Mouse (Mus musculus): Measurements from ENCODE around the gene Armc12. TPM values are rescaled to one million over a fixed set of nuclear protein-coding genes. Genes with fewer than 3 reads are reported as not detected.
A peak's percentile ranks its signal among the peaks of the same experiment; 100 is the strongest.

Gene Armc12
- total RNA-seq, 2 experiments from 2014 or later: not detected

DNA sequence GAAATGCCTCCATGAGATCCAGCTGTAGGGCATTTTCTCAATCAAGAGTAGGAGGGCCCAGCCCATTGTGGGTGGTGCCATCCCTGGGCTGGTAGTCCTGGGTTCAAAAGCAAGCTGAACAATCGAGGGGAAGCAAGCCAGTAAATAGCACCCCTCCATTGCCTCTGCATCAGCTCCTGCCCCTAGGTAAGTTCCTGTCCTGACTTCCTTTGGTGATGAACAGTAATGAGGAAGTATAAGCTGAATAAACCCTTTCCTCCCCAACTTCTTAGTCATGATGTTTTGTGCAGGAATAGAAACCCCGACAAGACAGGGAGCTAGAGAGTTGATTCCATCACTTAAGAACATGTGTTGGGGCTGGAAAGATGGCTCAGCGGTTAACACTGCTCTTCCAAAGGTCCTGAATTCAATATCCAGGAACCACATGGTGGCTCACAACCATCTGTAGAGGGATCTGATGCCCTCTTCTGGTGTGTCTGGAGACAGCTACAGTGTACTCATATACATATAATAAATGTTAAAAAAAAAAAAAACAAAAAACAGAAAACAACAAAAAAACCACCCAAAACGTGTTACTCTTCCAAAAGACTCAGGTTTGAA is 5.7 kb upstream of the Armc12 start:
- no peak for ATAC-seq (replicated peaks; ENCODE audit: low FRiP score, poor library complexity, severe bottlenecking)

DNA sequence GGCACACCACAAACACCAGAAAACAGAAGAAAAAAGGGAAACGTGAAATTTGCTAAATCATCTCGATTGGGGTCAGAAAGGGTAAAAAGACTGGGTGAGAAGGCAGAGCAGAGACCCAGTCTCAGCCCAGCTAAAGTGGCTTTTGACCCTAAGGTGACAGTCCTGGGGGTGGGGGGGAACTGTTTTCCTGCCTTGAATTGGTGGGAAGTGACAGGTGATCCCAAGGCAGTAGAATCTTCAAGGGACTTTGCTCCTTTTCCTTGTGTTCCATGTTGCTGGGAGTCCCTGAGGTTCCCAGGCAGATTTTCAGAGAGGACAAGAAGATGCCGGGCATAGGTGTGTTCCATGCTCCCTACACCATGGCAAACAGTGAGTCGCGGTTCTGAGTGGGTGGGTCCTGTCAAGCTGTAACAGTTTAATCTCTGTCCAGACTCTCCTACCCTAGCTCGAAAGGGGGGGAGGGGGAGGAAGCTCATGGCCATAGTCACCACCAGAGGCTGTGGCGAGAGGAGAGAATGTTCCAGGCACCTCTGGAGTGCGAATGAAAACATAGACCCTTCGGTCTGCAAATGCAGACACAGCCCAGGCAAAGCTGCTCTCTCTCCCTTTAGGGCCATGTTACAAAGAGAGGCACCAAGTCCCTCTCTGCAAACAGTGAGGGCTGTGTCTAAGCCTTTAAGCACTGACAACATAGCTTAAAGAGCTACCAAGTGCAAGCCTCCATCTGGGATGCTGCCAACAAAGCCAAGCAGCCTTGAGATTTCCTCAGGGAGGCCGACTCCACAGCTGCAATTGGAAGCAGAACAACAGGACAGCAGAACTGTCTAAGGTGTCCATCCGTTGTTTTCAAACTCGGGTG is 3.2 kb upstream of the Armc12 start:
- ATAC-seq (replicated peaks; ENCODE audit: low FRiP score, poor library complexity, severe bottlenecking): no peak

DNA sequence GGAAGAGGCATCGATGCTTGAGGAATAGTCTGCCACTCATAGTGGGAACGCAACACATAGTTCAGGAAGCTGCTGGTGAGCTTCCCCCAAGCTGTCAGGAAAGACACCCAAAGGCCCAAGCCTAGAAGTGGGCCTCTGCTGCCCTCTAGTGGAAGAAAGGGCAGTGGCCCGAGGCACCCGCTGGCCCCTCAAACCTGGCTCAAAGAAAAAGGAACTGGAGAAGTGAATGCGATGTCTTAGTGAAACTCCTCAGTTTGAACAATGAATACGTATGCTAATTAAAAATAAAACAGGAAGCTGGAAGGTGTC is 2.6 kb upstream of the Armc12 start:
- ATAC-seq (replicated peaks; ENCODE audit: low FRiP score, poor library complexity, severe bottlenecking): peak; percentile 56; the same call in 1 of the 2 replicates

DNA sequence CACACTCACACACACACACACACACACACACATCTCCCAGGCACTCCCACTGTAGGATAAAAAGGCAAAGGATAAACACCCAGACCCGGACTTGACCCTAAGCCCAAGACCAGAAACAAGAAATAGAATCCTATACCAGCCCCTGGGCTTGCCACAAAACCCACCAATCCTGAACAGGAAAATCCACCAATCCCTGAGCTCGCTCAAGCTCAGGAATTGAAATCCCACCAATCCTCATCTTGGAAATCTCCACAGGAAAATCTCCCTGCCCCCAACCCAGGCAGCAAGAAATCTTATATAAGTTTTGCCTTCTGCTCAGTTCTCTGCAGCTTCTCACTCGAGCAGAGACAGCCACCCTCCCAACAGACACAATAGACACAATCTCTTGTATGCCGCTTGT is 1.5 kb upstream of the Armc12 start:
- ATAC-seq (replicated peaks; ENCODE audit: low FRiP score, poor library complexity, severe bottlenecking): no peak

DNA sequence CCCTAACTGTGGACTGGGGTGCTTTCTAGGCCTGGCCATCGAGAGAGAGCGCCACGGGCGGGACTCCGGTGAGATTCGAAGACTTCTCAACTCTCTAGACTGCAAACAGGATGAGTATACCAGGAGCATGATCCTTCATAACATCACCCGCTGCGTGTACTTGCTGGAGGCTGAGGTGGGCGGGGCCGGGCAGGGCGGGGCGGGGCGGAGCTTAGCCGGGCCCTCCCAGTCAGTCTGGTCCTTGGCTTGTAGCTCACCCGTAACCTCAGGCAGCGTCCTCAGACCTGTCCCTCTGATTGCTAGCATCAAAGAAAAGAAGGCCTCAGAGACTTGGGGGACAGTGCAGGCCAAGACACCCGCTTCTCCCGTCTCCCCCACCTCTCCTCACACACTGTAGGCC is 1.3 kb downstream of the Armc12 start:
- no peak for ATAC-seq (replicated peaks; ENCODE audit: low FRiP score, poor library complexity, severe bottlenecking)

DNA sequence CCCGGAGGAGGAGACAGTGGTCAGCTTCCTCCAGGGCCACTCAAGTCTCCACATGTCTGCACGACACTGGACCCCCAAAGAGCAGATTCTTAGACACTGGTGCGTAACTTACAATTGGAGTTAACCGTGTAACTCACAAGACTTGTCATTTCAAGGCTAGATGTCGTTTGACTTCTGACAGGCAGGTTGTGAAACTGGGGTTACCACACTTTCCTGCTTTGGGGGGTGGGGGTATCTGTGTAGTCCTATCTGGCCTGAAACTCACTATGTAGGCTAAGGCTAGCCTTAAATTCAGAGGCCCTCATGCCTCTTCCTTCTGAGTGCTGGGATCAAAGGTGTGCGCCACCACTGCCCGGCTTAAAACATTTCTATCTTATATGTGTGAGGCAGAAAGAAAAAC is 2.0 kb downstream of the Armc12 start:
- no peak for ATAC-seq (replicated peaks; ENCODE audit: low FRiP score, poor library complexity, severe bottlenecking)

DNA sequence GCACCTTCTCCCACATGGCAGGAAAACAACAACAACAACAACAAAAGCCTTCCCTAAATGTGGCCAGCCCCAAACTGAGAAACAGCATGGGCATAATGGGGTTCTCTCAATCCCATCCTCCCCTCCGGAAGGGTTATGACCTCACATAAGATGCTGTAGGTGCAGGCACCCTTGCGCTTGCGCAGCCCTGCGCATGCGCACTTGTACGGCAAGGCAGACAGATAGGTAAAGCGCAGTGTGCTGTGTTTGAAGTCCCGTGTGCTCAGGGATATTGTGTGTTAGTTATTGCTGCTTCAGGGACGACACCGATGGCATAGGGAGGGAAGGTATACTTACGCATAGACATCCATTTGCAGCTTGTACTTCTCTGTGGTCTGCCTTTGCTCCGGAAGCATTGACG is 2.7 kb downstream of the Armc12 start:
- ATAC-seq (replicated peaks; ENCODE audit: low FRiP score, poor library complexity, severe bottlenecking): no peak

DNA sequence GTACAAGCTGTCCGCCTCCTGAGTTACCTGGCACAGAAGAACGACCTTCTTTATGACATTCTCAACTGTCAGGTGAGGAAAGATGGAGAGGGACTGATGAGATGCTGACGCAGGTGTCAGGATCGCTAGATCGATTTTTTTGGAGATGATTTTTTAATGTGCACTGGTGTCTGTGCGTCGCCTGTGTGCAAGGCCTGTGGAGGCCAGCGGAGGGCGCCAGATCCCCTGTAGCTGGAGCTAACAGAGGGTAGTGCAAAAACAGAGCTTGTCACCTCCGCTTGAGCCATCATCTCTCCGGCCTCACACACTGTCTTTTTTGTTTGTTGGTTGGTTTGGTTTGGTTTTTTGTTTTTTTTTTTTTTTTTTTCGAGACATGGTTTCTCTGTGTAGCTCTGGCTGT is 7.3 kb downstream of the Armc12 start:
- no peak for ATAC-seq (replicated peaks; ENCODE audit: low FRiP score, poor library complexity, severe bottlenecking)

DNA sequence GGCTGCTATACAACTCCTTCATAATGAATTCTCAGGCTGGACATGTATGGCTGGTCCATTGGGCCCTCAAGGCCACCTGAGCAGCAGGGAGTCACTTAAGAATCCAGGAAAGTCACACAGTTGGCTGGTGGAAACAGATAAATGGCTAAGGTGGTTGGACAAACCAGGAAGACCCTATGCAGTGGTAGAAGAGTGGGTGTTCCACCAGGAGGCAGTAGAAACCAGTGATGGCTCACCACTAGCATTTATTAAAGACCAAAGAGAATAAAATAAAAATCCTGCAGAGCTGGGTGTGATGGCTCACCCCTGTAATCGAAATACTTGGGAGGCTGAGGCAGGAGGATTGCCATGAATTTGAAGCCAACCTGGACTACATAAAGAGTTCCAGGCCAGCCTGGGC is 16.3 kb downstream of the Armc12 start:
- ATAC-seq (replicated peaks; ENCODE audit: low FRiP score, poor library complexity, severe bottlenecking): no peak

DNA sequence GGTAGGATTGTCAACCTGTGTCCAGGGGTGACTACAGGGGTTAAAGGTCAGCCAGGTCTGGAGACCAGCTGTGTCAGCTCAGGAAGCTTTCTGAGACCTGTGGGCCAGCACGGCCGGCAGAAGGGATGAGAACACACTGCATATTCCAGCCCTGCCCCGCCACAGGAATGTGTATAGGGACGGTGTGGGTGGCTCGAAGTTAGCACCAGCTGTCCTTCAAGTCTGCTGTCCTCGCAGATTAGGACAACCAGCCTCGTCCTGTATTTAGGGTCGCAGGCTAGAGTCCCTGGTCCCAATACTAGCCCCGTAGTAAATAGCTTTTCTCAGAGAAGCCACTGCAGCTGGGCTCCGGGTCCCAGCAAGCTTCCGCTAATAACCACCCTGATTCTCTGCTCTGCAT is 17.9 kb downstream of the Armc12 start:
- no peak; the same call in 1 of the 2 replicates for ATAC-seq (replicated peaks; ENCODE audit: low FRiP score, poor library complexity, severe bottlenecking)

DNA sequence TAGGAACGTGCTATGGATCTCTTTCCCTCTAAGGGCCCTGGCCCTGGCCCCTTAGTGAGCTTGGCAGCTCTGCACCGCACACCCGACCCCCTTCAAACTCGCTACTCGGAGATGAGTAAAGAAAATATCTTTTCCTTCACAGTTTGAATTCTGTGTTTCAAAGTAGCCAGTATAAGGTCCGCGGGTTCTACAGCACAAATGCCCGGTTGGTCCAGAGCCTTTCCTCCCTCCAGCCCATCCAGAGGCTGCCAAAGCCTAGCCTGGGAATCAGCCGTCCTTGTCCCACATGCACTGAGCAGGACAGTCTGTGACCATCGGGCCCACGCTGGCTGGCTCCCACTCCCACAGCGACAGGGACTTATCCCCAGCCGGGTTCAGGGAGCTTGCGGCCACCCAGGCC is 18.5 kb downstream of the Armc12 start, which contains the start of gene Clpsl2:
Gene Clpsl2 (plus strand): TSS at position 301 of the 400 bp plus-strand sequence.
- no peak for ATAC-seq (replicated peaks; ENCODE audit: low FRiP score, poor library complexity, severe bottlenecking)

DNA sequence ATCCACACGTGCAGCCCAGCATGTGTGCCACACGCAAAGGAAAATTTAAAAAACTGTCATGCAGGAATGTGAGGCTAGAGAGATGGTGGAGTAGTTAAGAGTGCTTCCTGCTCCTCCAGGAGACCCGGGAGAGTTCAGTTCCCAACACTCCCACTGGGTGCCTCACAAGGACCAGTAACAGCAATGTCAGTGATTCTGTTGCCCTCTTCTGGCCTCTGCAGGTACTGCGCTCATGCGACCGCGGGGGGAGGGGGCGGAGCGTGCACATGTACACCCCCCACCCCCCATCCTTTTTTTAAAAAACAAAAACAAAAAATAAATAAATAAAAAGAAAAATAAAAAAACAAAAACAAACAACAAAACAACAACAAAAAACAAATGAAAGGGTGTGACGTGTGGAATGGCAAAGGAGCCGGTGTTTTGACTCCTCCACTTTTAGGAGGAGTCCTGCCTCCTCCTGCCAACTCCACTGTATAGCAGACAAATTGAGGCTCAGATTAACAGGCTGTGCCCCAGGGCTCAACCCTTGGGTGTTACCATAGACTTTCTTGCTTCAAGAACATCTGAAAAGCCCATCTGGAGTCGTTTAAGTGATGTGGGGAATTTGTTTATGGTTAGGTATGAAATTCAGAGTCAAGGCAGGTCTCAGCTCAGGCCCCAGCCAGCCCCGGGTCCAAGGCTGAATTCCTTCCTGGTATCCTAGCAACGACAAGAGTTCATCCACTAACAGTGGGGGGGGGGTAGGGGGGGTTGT is 22.6 kb downstream of the Armc12 start:
- no peak for ATAC-seq (replicated peaks; ENCODE audit: low FRiP score, poor library complexity, severe bottlenecking)

DNA sequence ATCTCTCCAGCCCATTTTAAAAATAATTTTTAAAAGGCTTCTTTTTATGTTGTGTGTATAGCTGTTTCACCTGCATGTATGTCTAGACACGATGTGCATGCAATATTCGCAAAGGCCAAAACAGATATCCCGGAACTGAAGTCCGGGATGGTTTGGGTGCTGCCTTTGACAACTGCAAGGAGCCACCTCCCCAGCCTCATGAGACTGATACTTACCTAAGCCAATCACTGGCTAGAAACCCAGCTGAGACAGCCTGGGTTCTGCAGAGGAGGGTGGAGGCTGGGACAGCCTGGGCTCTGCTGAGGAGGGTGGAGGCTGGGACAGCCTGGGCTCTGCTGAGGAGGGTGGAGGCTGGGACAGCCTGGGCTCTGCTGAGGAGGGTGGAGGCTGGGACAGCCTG is 23.4 kb downstream of the Armc12 start:
- ATAC-seq (replicated peaks; ENCODE audit: low FRiP score, poor library complexity, severe bottlenecking): peak; percentile 59; the same call in 1 of the 2 replicates

DNA sequence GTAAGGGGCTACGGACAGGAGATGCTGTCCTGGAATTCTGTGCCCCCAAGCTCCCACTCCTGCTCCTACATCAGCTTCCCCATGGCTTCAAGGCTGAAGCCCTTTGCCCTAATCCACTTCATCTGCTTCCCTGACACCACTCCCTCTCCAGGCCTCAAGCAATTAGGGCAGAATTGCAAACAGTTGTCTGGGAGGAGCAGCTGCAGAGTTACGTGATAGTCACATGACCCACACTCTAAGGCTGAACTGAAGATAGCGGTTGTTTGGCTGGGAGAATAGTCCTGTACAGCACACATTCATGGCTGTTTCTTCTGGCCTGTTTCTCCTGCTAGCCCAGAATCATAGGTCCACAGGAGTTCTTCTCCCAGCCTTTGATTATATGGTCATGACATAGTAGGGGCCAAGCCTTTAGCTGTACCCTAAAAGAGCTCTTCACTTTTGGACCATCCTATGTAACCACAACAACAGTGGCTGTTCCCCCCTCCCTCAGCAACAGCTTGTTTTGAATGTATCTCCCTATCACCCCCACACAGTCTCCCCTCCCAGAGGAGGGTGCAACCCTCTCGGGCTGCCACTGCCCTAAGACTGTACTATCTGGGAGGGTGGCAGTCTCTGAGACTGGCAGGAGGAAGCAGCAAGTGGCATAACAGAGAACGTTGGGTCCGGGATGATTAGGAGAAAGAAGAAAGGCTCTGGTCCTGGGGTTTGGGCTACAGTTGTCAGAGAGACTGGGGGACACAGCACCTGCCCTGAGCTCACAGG is 26.2 kb downstream of the Armc12 start:
- ATAC-seq (replicated peaks; ENCODE audit: low FRiP score, poor library complexity, severe bottlenecking): peak; percentile 65

DNA sequence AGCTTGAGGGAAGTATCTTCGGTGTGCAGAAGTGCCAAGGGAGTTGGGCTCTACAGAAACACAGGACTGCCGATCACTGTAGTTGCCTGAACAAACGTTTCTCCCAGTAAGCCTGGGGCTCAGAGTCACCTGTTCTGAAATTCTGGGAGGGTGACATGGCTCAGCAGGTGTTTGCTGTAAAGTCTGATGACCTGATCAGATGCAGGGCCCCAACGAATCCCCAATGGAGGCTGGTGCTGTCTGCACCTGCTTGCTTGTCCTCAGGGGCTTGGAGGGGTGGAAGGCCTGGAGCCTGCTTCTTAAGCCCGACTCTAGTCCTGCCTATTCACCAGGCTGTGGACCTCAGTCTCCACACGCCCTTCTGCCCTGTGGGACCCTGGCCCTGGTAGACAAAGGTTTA is 27.2 kb downstream of the Armc12 start:
- no peak for ATAC-seq (replicated peaks; ENCODE audit: low FRiP score, poor library complexity, severe bottlenecking)

DNA sequence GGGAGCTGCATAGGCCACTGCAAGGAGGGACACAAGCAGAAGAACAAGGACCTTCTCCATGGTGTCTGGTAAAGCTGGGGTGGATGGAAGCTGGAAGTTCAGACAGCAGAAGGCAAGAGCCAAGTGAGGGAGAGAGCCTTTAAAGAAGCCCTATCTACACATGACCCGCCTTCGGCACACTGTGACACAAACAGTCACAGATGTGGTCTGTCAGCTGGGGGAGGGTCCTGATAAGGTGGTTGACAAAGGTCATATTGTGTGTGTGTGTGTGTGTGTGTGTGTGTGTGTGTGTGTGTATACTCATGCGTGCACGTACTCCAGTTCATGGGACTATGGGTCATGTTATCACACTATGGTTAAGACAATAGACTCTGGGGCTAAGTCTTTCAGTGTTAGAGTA is 30.0 kb downstream of the Armc12 start, which contains the start of gene Clps:
Gene Clps (minus strand): TSS at position 169 of the 400 bp plus-strand sequence.
- ATAC-seq (replicated peaks; ENCODE audit: low FRiP score, poor library complexity, severe bottlenecking): no peak

DNA sequence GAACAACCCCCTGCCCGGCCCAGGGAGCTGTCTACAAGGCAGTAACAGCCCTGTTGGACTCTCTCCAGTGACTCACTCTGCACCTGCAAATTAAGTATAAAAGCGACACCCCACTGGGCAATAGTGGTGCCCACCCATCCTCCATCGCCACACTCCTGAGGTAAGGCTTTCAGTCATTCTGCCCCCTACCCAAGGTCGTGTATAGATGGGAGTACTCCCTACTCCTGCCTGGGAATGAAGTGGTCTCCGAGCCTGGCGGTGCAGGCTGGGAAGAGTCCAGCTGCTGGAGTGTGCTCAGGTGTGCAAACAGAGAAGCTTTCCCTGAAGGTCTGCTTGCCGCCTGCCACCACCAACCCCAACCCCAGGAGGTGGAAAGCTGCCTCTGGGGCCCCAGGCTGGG is 31.0 kb downstream of the Armc12 start:
- no peak for ATAC-seq (replicated peaks; ENCODE audit: low FRiP score, poor library complexity, severe bottlenecking)

DNA sequence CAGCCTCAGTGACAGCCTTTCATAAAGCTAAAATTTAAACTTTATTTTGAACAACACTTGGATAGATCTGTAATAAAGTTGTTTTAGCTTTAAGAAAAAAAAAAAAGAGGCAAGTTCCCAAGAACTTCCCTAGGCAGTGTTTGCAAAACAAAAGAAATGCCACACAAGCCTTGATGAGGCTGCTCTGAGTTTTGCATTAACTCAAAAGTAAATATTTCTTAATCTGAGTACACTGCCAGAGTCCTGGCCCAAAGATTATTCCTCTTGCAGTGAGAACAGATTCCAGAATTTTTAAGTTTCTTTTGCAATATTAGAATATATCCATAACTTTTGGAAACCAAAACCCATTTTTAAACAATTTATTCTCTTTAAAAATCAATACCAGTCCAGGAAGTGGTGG is 34.6 kb downstream of the Armc12 start:
- no peak for ATAC-seq (replicated peaks; ENCODE audit: low FRiP score, poor library complexity, severe bottlenecking)

DNA sequence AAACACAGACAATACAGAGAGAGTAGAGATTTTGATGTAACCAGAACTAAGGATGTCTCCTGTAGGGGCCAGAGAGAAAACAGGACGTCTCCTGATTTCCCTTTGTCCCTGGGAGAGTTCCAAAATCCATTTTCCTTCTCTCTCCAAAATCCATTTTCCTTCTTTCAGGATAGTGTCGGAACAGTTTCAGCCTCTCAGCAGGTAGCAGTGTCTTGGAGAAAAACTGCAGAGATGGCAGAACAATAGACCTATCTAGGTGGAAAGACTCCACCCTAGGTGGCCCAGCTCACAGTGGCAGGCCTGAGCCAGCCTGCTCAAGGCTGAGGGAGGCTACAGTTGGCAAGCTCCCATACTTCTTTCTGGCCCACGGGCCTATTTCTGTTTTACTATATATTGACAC is 36.9 kb downstream of the Armc12 start:
- no peak for ATAC-seq (replicated peaks; ENCODE audit: low FRiP score, poor library complexity, severe bottlenecking)

DNA sequence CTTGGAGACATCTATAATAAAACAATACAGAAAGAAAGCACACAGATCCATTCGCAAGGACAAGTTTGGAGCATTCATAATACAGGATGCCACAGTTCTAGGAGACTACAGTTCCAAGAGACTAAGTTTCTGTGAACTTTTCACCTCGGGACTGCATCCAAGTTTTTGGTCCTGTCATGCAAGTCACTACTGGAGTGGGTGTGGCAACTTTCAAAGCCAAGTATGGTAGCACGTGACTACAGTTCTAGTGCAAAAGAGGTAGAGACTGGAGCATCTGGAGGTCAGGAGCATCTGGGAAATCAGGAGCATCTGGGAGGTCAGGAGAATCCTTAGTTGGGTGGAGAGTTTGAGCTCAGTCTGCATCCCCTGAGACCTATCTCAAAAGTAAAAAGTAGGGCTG is 41.3 kb downstream of the Armc12 start:
- ATAC-seq (replicated peaks; ENCODE audit: low FRiP score, poor library complexity, severe bottlenecking): no peak
